Mouse (Mus musculus): ENCODE data around the gene Med26. TPM values are rescaled to one million over a fixed set of nuclear protein-coding genes. Genes with fewer than 3 reads are reported as not detected.

The Med26 gene
- total and polyA plus RNA-seq, 3 experiments: 7.0 to 9.5 (median 9.3) TPM

DNA sequence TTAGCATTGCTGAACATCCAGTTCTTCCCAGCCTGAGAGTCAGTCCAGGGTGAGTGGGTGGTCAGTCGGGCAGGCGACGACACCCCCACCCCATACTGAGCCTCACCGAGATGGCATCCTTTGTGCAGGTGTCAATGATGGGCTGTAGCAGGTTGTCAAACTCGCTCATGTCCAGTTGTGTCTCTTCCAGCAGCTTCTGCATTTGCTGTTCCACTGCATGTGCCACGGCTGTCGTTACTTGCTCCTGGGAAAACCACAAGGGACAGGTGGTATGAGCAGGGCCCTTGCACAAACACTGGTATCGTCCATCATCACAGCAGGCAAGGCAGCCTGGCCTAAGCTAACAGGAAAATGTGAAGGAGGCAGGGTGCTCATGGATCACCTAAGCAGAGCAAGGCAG lies 78.1 kb downstream of the Med26 start:
- TF ChIP-seq CTCF (IDR thresholded peaks at IDR 0.05) (no peak), POLR2A (IDR thresholded peaks at IDR 0.05; ENCODE audit: insufficient read depth, low read depth, low read length) (no peak), EP300 (IDR thresholded peaks at IDR 0.05; ENCODE audit: insufficient read depth, low read depth, low read length) (no peak)
- Histone ChIP-seq H3K27me3 (ENCODE audit: control insufficient read depth, insufficient read depth, low read length) (no peaks in the 10 kb centered on the region), H3K4me1 (ENCODE audit: control insufficient read depth, insufficient read depth, low read length) (peaks cover 2% of the 10 kb centered on the region; the same call in 1 of the 2 replicates), H3K79me2 (replicated peaks; ENCODE audit: control insufficient read depth, insufficient read depth, low read length) (no peaks in the 10 kb centered on the region), H3K4me3 (no peak overlapping the region), H3K9ac (ENCODE audit: low read depth, low read length) (no peak overlapping the region), H3K27ac (no peak overlapping the region), H3K36me3 (ENCODE audit: control insufficient read depth, insufficient read depth, low read length) (peaks cover 4% of the 10 kb centered on the region)
- no peak for DNase-seq
- WGBS: 92% methylated on average over 8 of the region's 8 CpGs
- intact Hi-C loops (cut with DNase I): loop anchor here (10.0 kb wide), 1 partner anchor 255 kb away; the partner anchor contains the start of gene Sin3b

DNA sequence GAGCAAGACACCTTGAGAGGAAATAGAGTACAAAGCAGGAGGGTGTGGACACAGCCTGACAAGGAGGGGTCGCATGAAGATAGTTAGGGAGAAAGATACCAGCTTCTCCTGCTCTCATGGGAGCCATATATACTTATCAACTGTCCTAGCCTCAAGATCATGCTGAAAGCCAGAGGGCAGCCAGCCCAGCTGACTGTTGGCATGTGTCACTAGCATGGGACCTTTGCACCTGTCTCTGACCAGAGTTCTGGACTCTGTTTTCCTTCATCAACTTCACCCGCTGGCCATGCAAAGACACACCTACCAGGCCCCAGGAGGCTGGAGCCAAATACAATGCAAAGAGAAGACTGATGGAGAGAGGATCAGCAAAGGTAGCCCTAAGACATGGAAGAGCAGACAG lies 78.8 kb downstream of the Med26 start:
- H3K36me3 ChIP-seq (ENCODE audit: control insufficient read depth, insufficient read depth, low read length): peaks cover 4% of the 10 kb centered on the region
- H3K4me3 ChIP-seq: no peak overlapping the region
- peaks cover 2% of the 10 kb centered on the region; the same call in 1 of the 2 replicates for H3K4me1 ChIP-seq (ENCODE audit: control insufficient read depth, insufficient read depth, low read length)
- H3K27ac ChIP-seq: no peak overlapping the region
- TF ChIP-seq POLR2A (IDR thresholded peaks at IDR 0.05; ENCODE audit: insufficient read depth, low read depth, low read length) (no peak), CTCF (IDR thresholded peaks at IDR 0.05) (no peak), EP300 (IDR thresholded peaks at IDR 0.05; ENCODE audit: insufficient read depth, low read depth, low read length) (no peak)
- intact Hi-C loops (cut with DNase I): no loop called here
- no peak for DNase-seq
- H3K79me2 ChIP-seq (replicated peaks; ENCODE audit: control insufficient read depth, insufficient read depth, low read length): no peaks in the 10 kb centered on the region
- WGBS: 68% methylated on average over 2 of the region's 2 CpGs
- no peak overlapping the region for H3K9ac ChIP-seq (ENCODE audit: low read depth, low read length)
- no peaks in the 10 kb centered on the region for H3K27me3 ChIP-seq (ENCODE audit: control insufficient read depth, insufficient read depth, low read length)

- no peaks in the 10 kb centered on the region for H3K4me1 ChIP-seq (ENCODE audit: control insufficient read depth, insufficient read depth, low read length)
- no peaks in the 10 kb centered on the region for H3K79me2 ChIP-seq (replicated peaks; ENCODE audit: control insufficient read depth, insufficient read depth, low read length)
- H3K27me3 ChIP-seq (ENCODE audit: control insufficient read depth, insufficient read depth, low read length): no peaks in the 10 kb centered on the region
- DNase-seq: no peak
- no peak for TF ChIP-seq CTCF (IDR thresholded peaks at IDR 0.05)
- TF ChIP-seq EP300 (IDR thresholded peaks at IDR 0.05; ENCODE audit: insufficient read depth, low read depth, low read length): no peak
- TF ChIP-seq POLR2A (IDR thresholded peaks at IDR 0.05; ENCODE audit: insufficient read depth, low read depth, low read length): no peak
- intact Hi-C loops (cut with DNase I): no loop called here
- no peak overlapping the region for H3K9ac ChIP-seq (ENCODE audit: low read depth, low read length)
- no peak overlapping the region for H3K27ac ChIP-seq
- no peak overlapping the region for H3K4me3 ChIP-seq
- WGBS: 95% methylated on average over 10 of the region's 10 CpGs
- no peaks in the 10 kb centered on the region for H3K36me3 ChIP-seq (ENCODE audit: control insufficient read depth, insufficient read depth, low read length)
Observed at GRCm38 (mm10) chr8:72464211-72464610, 83.9 kb downstream of the Med26 start.

DNA sequence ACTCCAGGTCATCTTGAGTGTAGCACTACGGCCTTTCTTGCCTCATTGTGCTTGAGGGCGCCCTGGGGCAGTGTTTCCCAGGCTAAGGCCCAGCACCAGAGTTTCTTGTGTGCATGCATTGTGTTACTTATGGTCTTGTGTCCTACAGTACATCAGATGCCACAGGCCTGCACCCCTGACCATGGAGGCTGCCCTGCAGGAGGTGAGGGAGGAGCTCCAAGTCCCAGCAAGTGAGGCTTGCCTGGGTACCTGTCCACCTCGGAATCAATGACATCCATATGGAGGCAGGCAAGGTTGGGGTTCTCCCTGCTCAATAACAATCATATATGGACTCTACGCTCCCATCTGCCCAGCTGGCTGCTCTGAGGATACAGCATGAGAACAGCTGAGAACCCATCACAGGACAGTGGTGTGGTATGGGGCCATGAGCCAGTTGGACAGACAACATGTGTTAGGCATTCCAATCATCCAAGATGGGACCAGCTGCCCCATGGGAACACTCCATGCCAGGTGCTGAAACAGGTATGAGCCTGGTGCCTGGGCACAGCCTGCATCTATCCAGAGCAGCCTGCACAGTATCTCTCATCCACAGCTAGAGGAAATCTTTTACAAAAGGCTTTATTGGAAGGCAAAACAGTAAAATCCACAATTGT lies 88.1 kb downstream of the Med26 start:
- no peaks in the 10 kb centered on the region for H3K4me1 ChIP-seq (ENCODE audit: control insufficient read depth, insufficient read depth, low read length)
- TF ChIP-seq POLR2A (IDR thresholded peaks at IDR 0.05; ENCODE audit: insufficient read depth, low read depth, low read length): no peak
- no peak for TF ChIP-seq EP300 (IDR thresholded peaks at IDR 0.05; ENCODE audit: insufficient read depth, low read depth, low read length)
- TF ChIP-seq CTCF (IDR thresholded peaks at IDR 0.05): no peak
- H3K36me3 ChIP-seq (ENCODE audit: control insufficient read depth, insufficient read depth, low read length): no peaks in the 10 kb centered on the region
- H3K9ac ChIP-seq (ENCODE audit: low read depth, low read length): no peak overlapping the region
- 89% methylated on average over 4 of the region's 4 CpGs for WGBS
- no peaks in the 10 kb centered on the region for H3K79me2 ChIP-seq (replicated peaks; ENCODE audit: control insufficient read depth, insufficient read depth, low read length)
- intact Hi-C loops (cut with DNase I): no loop called here
- H3K27ac ChIP-seq: no peak overlapping the region
- no peak overlapping the region for H3K4me3 ChIP-seq
- no peak for DNase-seq
- no peaks in the 10 kb centered on the region for H3K27me3 ChIP-seq (ENCODE audit: control insufficient read depth, insufficient read depth, low read length)

DNA sequence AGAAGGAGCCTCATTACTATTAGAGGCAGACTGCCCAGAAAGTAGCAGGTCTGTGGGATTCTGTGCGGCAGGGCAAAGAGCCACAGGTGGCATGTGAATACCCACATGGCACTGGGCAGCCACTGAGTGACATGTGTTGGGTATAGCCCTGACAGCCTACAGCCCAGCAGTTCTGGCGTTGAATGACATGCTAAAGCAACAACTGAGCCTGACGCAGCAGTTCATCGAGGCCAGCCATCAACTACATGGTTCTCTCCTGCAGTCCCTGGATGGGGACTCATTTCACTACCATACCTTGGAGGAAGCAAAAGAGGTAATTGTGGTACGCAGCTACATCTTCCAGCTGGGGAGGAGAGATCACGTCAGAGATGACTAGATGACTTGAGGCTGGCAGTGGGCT lies 89.6 kb downstream of the Med26 start:
- TF ChIP-seq EP300 (IDR thresholded peaks at IDR 0.05; ENCODE audit: insufficient read depth, low read depth, low read length): no peak
- no peak for TF ChIP-seq POLR2A (IDR thresholded peaks at IDR 0.05; ENCODE audit: insufficient read depth, low read depth, low read length)
- no peak for TF ChIP-seq CTCF (IDR thresholded peaks at IDR 0.05)
- no peak overlapping the region for H3K27ac ChIP-seq
- H3K27me3 ChIP-seq (ENCODE audit: control insufficient read depth, insufficient read depth, low read length): no peaks in the 10 kb centered on the region
- no peaks in the 10 kb centered on the region for H3K36me3 ChIP-seq (ENCODE audit: control insufficient read depth, insufficient read depth, low read length)
- WGBS: 85% methylated on average over 6 of the region's 6 CpGs
- H3K4me3 ChIP-seq: no peak overlapping the region
- no peak for DNase-seq
- no peaks in the 10 kb centered on the region for H3K4me1 ChIP-seq (ENCODE audit: control insufficient read depth, insufficient read depth, low read length)
- intact Hi-C loops (cut with DNase I): no loop called here
- no peak overlapping the region for H3K9ac ChIP-seq (ENCODE audit: low read depth, low read length)
- no peaks in the 10 kb centered on the region for H3K79me2 ChIP-seq (replicated peaks; ENCODE audit: control insufficient read depth, insufficient read depth, low read length)

DNA sequence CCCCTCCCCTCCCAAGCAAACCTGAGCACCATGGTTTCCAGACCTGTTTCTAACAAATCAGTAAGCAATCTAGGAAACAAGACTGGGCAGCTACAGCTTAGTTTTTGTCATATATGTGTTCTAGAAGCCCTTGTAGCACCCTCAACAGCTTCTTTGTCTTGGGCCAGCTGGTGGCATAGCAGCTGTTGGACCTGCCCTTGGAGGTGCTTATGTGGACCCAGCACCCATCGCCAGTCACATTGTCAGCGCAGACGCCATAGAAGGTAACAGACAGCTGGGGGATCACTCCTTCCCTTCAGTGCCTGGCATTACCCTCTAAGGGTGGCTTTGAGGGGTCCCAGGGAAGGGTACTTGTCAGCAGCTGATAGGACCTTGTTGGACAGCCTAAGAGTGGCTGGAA lies 90.3 kb downstream of the Med26 start:
- no peaks in the 10 kb centered on the region for H3K4me1 ChIP-seq (ENCODE audit: control insufficient read depth, insufficient read depth, low read length)

More for the DNA sequence above, 90.3 kb downstream of the Med26 start:
- intact Hi-C loops (cut with DNase I): no loop called here
- Histone ChIP-seq H3K27ac (no peak overlapping the region), H3K79me2 (replicated peaks; ENCODE audit: control insufficient read depth, insufficient read depth, low read length) (no peaks in the 10 kb centered on the region), H3K27me3 (ENCODE audit: control insufficient read depth, insufficient read depth, low read length) (no peaks in the 10 kb centered on the region), H3K36me3 (ENCODE audit: control insufficient read depth, insufficient read depth, low read length) (no peaks in the 10 kb centered on the region), H3K9ac (ENCODE audit: low read depth, low read length) (no peak overlapping the region), H3K4me3 (no peak overlapping the region)
- DNase-seq: no peak
- WGBS: 92% methylated on average over 3 of the region's 3 CpGs
- TF ChIP-seq EP300 (IDR thresholded peaks at IDR 0.05; ENCODE audit: insufficient read depth, low read depth, low read length) (no peak), CTCF (IDR thresholded peaks at IDR 0.05) (no peak), POLR2A (IDR thresholded peaks at IDR 0.05; ENCODE audit: insufficient read depth, low read depth, low read length) (no peak)
